ENCODE assay signal across 16 mouse cellular contexts in genomic region chr5:74063226-74063747, GRCm38 (mm10). TPM values are rescaled to one million over a fixed set of nuclear protein-coding genes. Genes with fewer than 3 reads are reported as not detected.
A peak's percentile ranks its signal among the peaks of the same experiment; 100 is the strongest.
DNase-seq lines count a peak whose midpoint lies in the region; ATAC-seq and TF ChIP-seq lines count a peak whose summit lies in the region.
"Had no signal": no experiment of that assay in that cellular context is flagged by ENCODE, and none has a peak within 500 bp of the region (broad histone marks: within the 10 kb centered on the region; RNA-seq: fewer than 3 reads in every experiment).

No protein-coding gene starts in this region.

- peak overlapping the region; percentile 12 for H3K27ac ChIP-seq in intestine, embryonic 16.5 days (ENCODE audit: low read length)
- H3K27ac ChIP-seq in intestine, embryonic 15.5 days, result no peak overlapping the region
- peak overlapping the region; percentile 97 for H3K27ac ChIP-seq in liver, embryonic 13.5 days
- peak overlapping the region; percentile 58; the same call in 1 of the 2 replicates for H3K27ac ChIP-seq in stomach, postnatal 0 days (replicated peaks)
- H3K27ac ChIP-seq: embryonic facial prominence, embryonic 10.5 days; hindbrain, embryonic 14.5 days; left cerebral cortex, adult 2 months; midbrain, embryonic 10.5 days had no signal

- no peak for ATAC-seq in intestine, embryonic 16.5 days
- no peak for ATAC-seq in intestine, embryonic 15.5 days
- no peak for ATAC-seq in megakaryocyte, adult 5-6 weeks (ENCODE audit: poor library complexity, severe bottlenecking)
- ATAC-seq in liver, embryonic 13.5 days (ENCODE audit: low read depth), result no peak
- no peak for ATAC-seq in stomach, postnatal 0 days (ENCODE audit: low FRiP score, low TSS enrichment)

- no peak overlapping the region for H3K4me3 ChIP-seq in intestine, embryonic 16.5 days (ENCODE audit: low read length)
- no peak overlapping the region for H3K4me3 ChIP-seq in intestine, embryonic 15.5 days (replicated peaks)
- peak overlapping the region; percentile 79 for H3K4me3 ChIP-seq in megakaryocyte, embryonic 14.5 days (replicated peaks)
- H3K4me3 ChIP-seq in liver, embryonic 13.5 days (replicated peaks), result peak overlapping the region; percentile 88
- no peak overlapping the region for H3K4me3 ChIP-seq in stomach, postnatal 0 days (ENCODE audit: low read depth, low read length)
- H3K4me3 ChIP-seq: embryonic facial prominence, embryonic 10.5 days; left cerebral cortex, adult 2 months; midbrain, embryonic 10.5 days had no signal

- no peak overlapping the region for H3K4me2 ChIP-seq in intestine, embryonic 16.5 days (ENCODE audit: low read depth, low read length)
- H3K4me2 ChIP-seq in intestine, embryonic 15.5 days (replicated peaks), result no peak overlapping the region
- peak overlapping the region; percentile 96 for H3K4me2 ChIP-seq in liver, embryonic 13.5 days
- H3K4me2 ChIP-seq in stomach, postnatal 0 days (replicated peaks; ENCODE audit: low read depth), result no peak overlapping the region
- H3K4me2 ChIP-seq: hindbrain, embryonic 14.5 days had no signal

- TF ChIP-seq EP300 in stomach, postnatal 0 days (optimal IDR thresholded peaks at IDR 0.05), result no peak

- H3K4me1 ChIP-seq in intestine, embryonic 16.5 days (ENCODE audit: control insufficient read depth, insufficient read depth, low read length), result peaks cover 47% of the 10 kb centered on the region
- peaks cover 32% of the 10 kb centered on the region for H3K4me1 ChIP-seq in intestine, embryonic 15.5 days (replicated peaks)
- H3K4me1 ChIP-seq in megakaryocyte, embryonic 14.5 days, result peaks cover 77% of the 10 kb centered on the region
- H3K4me1 ChIP-seq in liver, embryonic 13.5 days (replicated peaks), result peaks cover 65% of the 10 kb centered on the region
- 0 out of 2 replicates have a peak, but pooled peaks cover 2% of the 10 kb centered on the region for H3K4me1 ChIP-seq in stomach, postnatal 0 days (replicated peaks; ENCODE audit: control insufficient read depth, insufficient read depth)

- TF ChIP-seq CTCF in stomach, postnatal 0 days (IDR thresholded peaks at IDR 0.05; ENCODE audit: low read depth), result no peak

- DNase-seq in liver, embryonic 13.5 days, result no peak
- no peak for DNase-seq in stomach, postnatal 0 days (ENCODE audit: low spot score)
- no peak for DNase-seq in kidney, adult 8-10 months
- DNase-seq in ovary, postnatal 10 days (ENCODE audit: low spot score), result no peak
- DNase-seq: adrenal gland, adult 2 months; B cell, adult 2 months; kidney, adult 11 months; retina, postnatal 1 day had no signal

- no peaks in the 10 kb centered on the region for H3K36me3 ChIP-seq in intestine, embryonic 16.5 days (ENCODE audit: control insufficient read depth, insufficient read depth, low read length)
- H3K36me3 ChIP-seq in intestine, embryonic 15.5 days, result no peaks in the 10 kb centered on the region
- peaks cover 33% of the 10 kb centered on the region for H3K36me3 ChIP-seq in megakaryocyte, embryonic 14.5 days (replicated peaks; ENCODE audit: low read length)
- H3K36me3 ChIP-seq in liver, embryonic 13.5 days, result peaks cover 7% of the 10 kb centered on the region; the same call in 1 of the 2 replicates
- no peaks in the 10 kb centered on the region for H3K36me3 ChIP-seq in stomach, postnatal 0 days (ENCODE audit: control insufficient read depth, insufficient read depth, low read length)
- H3K36me3 ChIP-seq: midbrain, embryonic 10.5 days had no signal

- no peaks in the 10 kb centered on the region for H3K9me3 ChIP-seq in intestine, embryonic 16.5 days (ENCODE audit: control insufficient read depth, low read length)
- H3K9me3 ChIP-seq in intestine, embryonic 15.5 days, result no peaks in the 10 kb centered on the region
- no peaks in the 10 kb centered on the region for H3K9me3 ChIP-seq in megakaryocyte, embryonic 14.5 days
- no peaks in the 10 kb centered on the region for H3K9me3 ChIP-seq in liver, embryonic 13.5 days (replicated peaks)
- no peaks in the 10 kb centered on the region for H3K9me3 ChIP-seq in stomach, postnatal 0 days (ENCODE audit: control insufficient read depth, low read length)
- H3K9me3 ChIP-seq: embryonic facial prominence, embryonic 10.5 days; midbrain, embryonic 10.5 days had no signal

- 73% methylated on average over 5 of the region's 5 CpGs for WGBS in intestine, embryonic 16.5 days
- WGBS in intestine, embryonic 15.5 days, result 75% methylated on average over 5 of the region's 5 CpGs
- 39% methylated on average over 5 of the region's 5 CpGs for WGBS in liver, embryonic 13.5 days (ENCODE audit: insufficient replicate concordance)
- WGBS in stomach, postnatal 0 days, result 63% methylated on average over 5 of the region's 5 CpGs

- no peaks in the 10 kb centered on the region for H3K27me3 ChIP-seq in intestine, embryonic 16.5 days (replicated peaks; ENCODE audit: control insufficient read depth, insufficient read depth, low read length)
- no peaks in the 10 kb centered on the region for H3K27me3 ChIP-seq in intestine, embryonic 15.5 days (replicated peaks)
- H3K27me3 ChIP-seq in megakaryocyte, embryonic 14.5 days (replicated peaks), result no peaks in the 10 kb centered on the region
- H3K27me3 ChIP-seq in liver, embryonic 13.5 days, result no peaks in the 10 kb centered on the region
- H3K27me3 ChIP-seq in stomach, postnatal 0 days (ENCODE audit: control insufficient read depth, insufficient read depth, low read length), result no peaks in the 10 kb centered on the region

- no peak overlapping the region for H3K9ac ChIP-seq in intestine, embryonic 16.5 days (ENCODE audit: low read depth, low read length)
- H3K9ac ChIP-seq in intestine, embryonic 15.5 days, result no peak overlapping the region
- H3K9ac ChIP-seq in liver, embryonic 13.5 days, result peak overlapping the region; percentile 96
- H3K9ac ChIP-seq in stomach, postnatal 0 days (ENCODE audit: low read length), result no peak overlapping the region
- H3K9ac ChIP-seq: hindbrain, embryonic 14.5 days had no signal

RNA-seq across cellular contexts. Expression of gene Usp46, which starts 4.9 kb away (rescaled TPM):
- 16.5 and 16.7 TPM in 2 replicates for polyA plus RNA-seq in intestine, embryonic 16.5 days (2015; fragmentation: Nextera tagmentation; extraction: Ambion mirVana)
- polyA plus RNA-seq in intestine, embryonic 15.5 days (2015; fragmentation: Nextera tagmentation; extraction: Ambion mirVana), result 18.7 and 22.9 TPM in 2 replicates
- 0.36 and 1.5 TPM in 2 replicates for polyA plus RNA-seq in megakaryocyte, embryonic 14.5 days (2012; ENCODE audit: insufficient read depth, low replicate concordance)
- 9.3 and 12.0 TPM in 2 replicates for total RNA-seq in megakaryocyte, adult 5-6 weeks (2015)
- total RNA-seq in megakaryocyte, adult 5-6 weeks (2017), result 7.3 and 10.0 TPM in 2 replicates
- 23.4 and 30.3 TPM in 2 replicates for polyA plus RNA-seq in liver, embryonic 13.5 days (2015; fragmentation: Nextera tagmentation; extraction: Ambion mirVana)
- polyA plus RNA-seq in stomach, postnatal 0 days (2015; fragmentation: Nextera tagmentation; extraction: Ambion mirVana), result 18.7 and 20.0 TPM in 2 replicates

Comparison
In these comparisons a context has a peak if more than half of its experiments do, and no peak if none do; other contexts are left out.
1. H3K4me3 ChIP-seq: peak in megakaryocyte, embryonic 14.5 days (single experiment) and liver, embryonic 13.5 days (single experiment); none in intestine, embryonic 16.5 days (single experiment), intestine, embryonic 15.5 days (single experiment) and stomach, postnatal 0 days (single experiment).